Mouse (Mus musculus): ENCODE data around the gene Hddc3. TPM values are rescaled to one million over a fixed set of nuclear protein-coding genes. Genes with fewer than 3 reads are reported as not detected.

The Hddc3 gene
- 35.2 and 35.6 TPM in 2 replicates for polyA plus RNA-seq (2012; ENCODE audit: insufficient read depth, insufficient read length, missing spikeins)

DNA sequence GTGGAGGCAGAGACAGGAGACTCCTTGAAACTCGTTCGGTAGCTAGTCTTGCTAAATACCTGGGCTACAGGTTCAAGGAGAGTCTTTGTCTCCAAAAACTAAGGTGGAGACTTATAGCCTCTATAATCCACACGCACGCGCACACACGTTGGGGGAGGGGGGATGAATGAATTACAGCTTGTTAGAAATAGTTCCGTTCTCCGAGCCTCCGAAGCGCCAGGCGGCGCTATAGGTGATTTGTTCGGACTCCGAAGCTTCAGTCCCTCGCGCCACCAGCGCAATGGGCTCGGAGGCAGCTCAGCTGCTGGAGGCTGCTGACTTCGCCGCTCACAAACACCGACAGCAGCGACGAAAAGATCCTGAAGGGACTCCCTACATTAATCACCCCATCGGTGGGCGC lies at the start of gene Hddc3:
TSS of gene Hddc3 (plus strand) at position 247 of the 400 bp plus-strand sequence.
- H3K4me1 ChIP-seq (ENCODE audit: control insufficient read depth, insufficient read depth, insufficient read length, low read length) = peaks cover 11% of the 10 kb centered on the region
- peak within 1 kb of the TSS; percentile 66 for H3K4me3 ChIP-seq (ENCODE audit: insufficient read depth, low read depth, low read length)
- peak within 1 kb of the TSS; percentile 66 for H3K27ac ChIP-seq (replicated peaks; ENCODE audit: low read depth, low read length)

DNA sequence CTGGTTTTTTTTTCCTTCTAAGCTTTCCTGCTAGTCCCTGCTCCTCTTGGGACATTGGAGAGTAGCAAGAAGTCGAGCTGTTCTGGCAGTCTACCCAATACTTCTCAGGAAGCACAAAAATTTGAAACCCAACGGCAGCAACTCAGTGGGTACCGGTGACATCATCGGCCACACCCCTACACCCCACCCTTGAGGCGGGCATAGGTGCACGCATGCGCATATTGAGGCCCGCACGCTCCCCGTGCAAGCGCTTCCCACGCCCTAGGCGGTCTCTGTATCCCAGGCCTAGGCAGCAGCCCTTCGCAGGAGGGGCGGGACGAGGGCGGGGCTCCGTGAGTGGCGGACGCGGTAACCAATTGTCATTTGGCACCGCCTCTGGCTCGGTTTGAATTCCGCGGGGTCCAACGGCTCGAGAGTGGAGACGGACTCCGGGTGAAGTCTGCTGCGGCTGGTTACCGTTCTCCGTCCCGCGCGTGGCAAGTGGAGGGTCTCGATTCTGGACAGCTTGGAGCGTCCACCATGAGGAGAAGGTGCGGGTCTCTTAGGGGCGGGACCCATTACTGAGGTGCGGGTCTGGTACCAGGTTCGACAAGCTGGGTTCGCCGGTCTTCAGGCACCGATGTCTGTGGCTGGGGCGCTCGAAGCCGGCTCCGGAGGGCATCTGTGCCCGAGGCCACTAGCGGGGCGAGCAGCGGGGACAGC lies 48.7 kb upstream of the Hddc3 start, which contains the start of gene Prc1:
TSS of gene Prc1 (plus strand) at position 389 of the 702 bp plus-strand sequence.
- no peak within 1 kb of the TSS for H3K27ac ChIP-seq (replicated peaks; ENCODE audit: low read depth, low read length)
- no peaks in the 10 kb centered on the region for H3K4me1 ChIP-seq (ENCODE audit: control insufficient read depth, insufficient read depth, insufficient read length, low read length)
- peak within 1 kb of the TSS; percentile 58 for H3K4me3 ChIP-seq (ENCODE audit: insufficient read depth, low read depth, low read length)

DNA sequence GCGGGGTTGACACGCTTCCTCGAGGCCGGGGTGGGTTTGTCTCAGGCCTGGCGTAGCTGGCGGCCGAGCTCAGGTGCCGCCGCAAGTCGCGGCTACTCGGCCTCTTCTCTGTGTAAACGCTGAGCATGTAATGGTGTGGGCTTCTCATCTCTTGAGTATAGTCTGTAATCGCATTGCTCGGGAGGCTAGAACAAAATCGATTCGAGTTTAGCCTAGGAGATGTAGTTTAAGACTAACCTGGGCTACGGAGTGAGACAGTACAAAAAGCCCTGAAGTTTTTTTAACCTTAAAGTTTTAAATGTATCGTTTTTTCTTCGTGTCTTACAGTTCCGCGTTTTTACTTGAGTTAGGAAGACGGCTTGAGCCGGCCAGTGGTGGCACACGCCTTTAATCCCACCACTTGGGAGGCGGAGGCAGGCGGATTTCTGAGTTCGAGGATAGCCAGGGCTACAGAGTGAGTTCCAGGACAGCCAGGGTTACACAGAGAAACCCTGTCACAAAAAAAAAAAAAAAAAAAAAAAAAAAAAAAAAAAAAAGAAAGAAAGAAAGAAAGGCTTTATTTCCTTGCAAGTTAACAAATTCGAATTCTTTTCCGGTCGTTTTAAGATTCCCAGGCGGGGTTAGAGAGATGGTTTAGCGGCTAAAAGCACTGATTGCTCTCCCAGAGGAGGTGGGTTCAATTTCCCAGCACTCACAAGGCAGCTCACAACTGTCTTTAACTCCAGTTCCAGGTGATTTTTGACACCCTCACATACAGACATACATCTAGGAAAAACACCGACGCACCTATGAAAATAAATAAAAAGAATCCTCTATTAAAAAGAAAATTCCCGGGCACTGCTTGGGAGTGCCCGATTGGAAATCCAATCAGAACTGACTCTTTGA lies 47.9 kb upstream of the Hddc3 start:
- Histone ChIP-seq H3K4me3 (ENCODE audit: insufficient read depth, low read depth, low read length) (peak overlapping the region; percentile 58), H3K4me1 (ENCODE audit: control insufficient read depth, insufficient read depth, insufficient read length, low read length) (no peaks in the 10 kb centered on the region), H3K27ac (replicated peaks; ENCODE audit: low read depth, low read length) (no peak overlapping the region)

DNA sequence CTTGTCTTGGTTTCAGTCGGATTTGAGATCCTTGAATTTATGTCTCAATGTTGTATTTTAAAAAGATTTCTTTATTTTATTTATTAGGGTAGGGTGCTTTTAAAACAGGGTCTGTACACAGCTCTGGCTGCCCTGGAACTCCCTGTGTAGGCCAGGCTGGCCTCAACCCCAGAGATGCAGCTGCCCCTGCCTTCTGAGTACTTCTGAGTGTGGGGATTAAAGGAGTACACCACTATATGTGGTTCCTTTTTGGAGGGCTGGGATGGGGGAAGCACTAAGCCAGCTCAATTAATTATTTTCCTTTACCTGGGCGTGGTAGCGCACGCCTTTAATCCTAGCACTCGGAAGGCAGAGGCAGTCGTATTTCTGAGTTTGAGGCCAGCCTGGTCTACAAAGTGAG lies 46.4 kb upstream of the Hddc3 start:
- Histone ChIP-seq H3K4me1 (ENCODE audit: control insufficient read depth, insufficient read depth, insufficient read length, low read length) (no peaks in the 10 kb centered on the region), H3K4me3 (ENCODE audit: insufficient read depth, low read depth, low read length) (no peak overlapping the region), H3K27ac (replicated peaks; ENCODE audit: low read depth, low read length) (no peak overlapping the region)

DNA sequence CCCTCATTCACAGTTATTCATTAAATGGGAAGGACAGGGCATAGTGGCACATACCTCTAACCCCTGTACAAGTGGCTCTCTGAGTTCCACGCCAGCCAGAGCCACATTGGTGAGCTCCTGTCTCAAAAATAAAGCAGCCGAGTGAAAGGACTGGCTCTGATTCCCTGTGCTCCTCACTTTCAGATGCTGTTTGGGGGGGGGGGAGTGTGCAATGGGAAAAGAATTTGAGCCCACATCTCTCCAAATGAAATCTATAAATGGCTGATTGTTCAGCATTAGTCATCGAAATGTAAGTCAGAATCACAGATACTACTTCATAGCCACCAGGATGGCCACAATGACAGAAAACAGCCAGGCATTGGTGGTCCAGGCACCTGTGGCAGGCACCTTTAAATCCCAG lies 45.9 kb upstream of the Hddc3 start:
- Histone ChIP-seq H3K4me3 (ENCODE audit: insufficient read depth, low read depth, low read length) (no peak overlapping the region), H3K4me1 (ENCODE audit: control insufficient read depth, insufficient read depth, insufficient read length, low read length) (no peaks in the 10 kb centered on the region), H3K27ac (replicated peaks; ENCODE audit: low read depth, low read length) (no peak overlapping the region)

DNA sequence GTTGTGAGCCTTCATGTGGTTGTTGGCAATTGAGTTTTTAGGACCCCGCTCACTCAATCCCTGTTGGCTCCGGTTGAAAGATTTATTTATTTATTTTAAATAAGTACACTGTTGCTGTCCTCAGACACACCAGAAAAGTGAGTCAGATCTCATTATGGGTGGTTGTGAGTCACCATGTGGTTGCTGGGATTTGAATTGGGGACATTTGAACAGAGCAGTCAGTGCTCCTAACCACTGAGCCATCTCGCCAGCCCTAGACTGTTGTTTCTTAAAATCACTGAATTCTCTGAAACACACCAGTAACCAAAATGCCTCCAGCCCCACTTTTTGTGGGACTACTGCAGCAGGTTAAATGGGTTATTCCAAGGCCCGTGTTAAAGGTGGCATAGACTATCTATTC lies 44.1 kb upstream of the Hddc3 start:
- Histone ChIP-seq H3K4me1 (ENCODE audit: control insufficient read depth, insufficient read depth, insufficient read length, low read length) (no peaks in the 10 kb centered on the region), H3K4me3 (ENCODE audit: insufficient read depth, low read depth, low read length) (no peak overlapping the region), H3K27ac (replicated peaks; ENCODE audit: low read depth, low read length) (no peak overlapping the region)

DNA sequence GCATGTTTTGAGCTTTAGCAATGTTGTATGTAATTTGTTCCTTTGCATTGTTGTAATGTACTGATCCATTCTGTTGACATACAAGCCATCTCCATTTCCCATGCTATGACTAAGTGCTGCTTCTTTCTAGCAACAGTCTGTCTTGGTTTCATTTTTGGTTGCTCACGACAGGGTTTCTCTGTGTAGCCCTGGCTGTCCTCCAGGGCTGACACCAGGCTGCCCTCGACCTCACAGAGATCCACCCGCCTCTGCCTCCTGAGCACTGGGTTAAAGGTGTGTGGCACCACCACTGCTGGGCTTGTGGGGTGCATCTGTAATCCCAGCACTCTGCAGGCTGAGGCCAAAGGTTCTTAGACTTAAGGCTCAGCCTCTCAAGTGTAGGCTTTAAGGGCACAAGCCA lies 43.3 kb upstream of the Hddc3 start:
- Histone ChIP-seq H3K27ac (replicated peaks; ENCODE audit: low read depth, low read length) (no peak overlapping the region), H3K4me1 (ENCODE audit: control insufficient read depth, insufficient read depth, insufficient read length, low read length) (no peaks in the 10 kb centered on the region), H3K4me3 (ENCODE audit: insufficient read depth, low read depth, low read length) (no peak overlapping the region)

DNA sequence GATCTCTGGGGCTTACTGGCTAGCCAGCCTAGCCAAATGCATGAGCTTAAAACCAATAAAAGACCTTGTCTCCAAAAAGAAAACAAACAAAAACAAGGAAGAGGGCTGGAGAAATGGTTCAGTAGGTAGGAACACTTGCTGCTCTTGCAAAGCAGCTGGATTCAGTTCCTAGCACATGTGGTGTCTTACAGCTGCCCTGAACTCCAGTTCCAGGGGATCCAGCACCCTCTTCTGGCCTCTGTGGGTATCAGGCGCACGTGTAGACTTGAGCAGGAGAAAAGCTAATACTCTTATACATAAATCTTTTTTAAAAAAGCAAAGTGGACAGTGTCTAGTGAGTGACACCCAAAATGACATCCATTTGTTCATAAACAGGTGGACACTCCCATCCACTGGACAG lies 41.4 kb upstream of the Hddc3 start:
- Histone ChIP-seq H3K4me3 (ENCODE audit: insufficient read depth, low read depth, low read length) (no peak overlapping the region), H3K4me1 (ENCODE audit: control insufficient read depth, insufficient read depth, insufficient read length, low read length) (no peaks in the 10 kb centered on the region)

DNA sequence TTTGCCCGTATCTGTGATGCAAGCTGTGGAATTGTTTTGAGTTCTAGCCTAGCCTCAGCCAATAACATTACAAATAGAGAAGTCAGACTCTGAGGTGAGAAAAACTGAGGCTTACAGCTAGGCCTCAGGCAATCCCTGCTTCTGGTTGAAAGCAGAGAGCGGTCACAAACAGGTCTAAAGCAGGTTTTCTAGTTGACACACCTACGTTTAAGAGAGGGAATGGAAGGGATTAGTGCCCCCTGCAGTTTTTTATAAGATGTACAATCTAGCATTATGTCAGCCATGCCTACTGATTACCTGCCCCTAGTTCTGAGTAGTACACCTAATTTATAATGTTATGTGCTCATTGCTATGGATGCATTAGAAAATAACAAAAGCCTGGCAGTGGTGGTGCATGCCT lies 35.1 kb upstream of the Hddc3 start:
- Histone ChIP-seq H3K27ac (replicated peaks; ENCODE audit: low read depth, low read length) (no peak overlapping the region), H3K4me3 (ENCODE audit: insufficient read depth, low read depth, low read length) (no peak overlapping the region), H3K4me1 (ENCODE audit: control insufficient read depth, insufficient read depth, insufficient read length, low read length) (no peaks in the 10 kb centered on the region)

More for the DNA sequence above, 41.4 kb upstream of the Hddc3 start:
- H3K27ac ChIP-seq (replicated peaks; ENCODE audit: low read depth, low read length) = no peak overlapping the region

DNA sequence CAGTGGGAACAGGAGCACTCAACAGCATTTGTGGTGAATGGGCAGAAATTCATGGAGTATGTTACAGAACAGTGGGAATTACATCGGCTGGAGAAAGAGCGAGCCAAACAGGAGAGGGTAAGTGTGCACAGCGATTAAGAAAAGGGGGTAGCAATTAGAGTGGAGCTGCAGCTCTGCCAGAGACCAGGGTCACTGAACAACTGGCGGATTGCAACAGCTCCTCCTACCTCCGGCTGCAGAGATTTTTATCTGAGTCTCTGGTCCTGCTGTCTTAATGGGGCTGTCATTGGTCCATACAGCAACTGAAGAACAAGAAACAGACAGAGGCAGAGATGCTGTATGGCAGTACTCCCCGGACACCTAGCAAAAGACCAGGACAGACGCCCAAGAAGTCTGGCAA lies 32.1 kb upstream of the Hddc3 start:
- no peak overlapping the region for H3K27ac ChIP-seq (replicated peaks; ENCODE audit: low read depth, low read length)
- H3K4me3 ChIP-seq (ENCODE audit: insufficient read depth, low read depth, low read length) = no peak overlapping the region
- no peaks in the 10 kb centered on the region for H3K4me1 ChIP-seq (ENCODE audit: control insufficient read depth, insufficient read depth, insufficient read length, low read length)

DNA sequence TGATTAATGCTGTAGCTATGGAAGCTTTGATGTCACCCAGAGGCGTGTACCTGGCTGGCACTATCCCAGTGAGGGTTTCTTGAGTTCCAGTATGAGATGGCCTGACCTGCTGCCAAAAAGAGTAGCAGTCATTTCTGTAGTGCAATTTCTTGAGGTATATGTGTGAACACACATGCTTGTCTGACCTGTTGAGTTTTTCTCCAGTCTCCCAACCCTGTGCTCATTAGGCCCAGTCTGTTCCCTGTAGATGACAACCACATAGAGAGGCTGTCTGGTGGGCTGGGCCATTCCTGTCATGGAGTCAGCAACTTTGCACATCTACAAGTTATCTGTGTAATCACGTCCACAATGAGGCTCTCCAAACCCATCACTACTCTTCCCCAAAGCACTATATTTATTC lies 27.2 kb upstream of the Hddc3 start:
- Histone ChIP-seq H3K4me1 (ENCODE audit: control insufficient read depth, insufficient read depth, insufficient read length, low read length) (no peaks in the 10 kb centered on the region), H3K27ac (replicated peaks; ENCODE audit: low read depth, low read length) (no peak overlapping the region), H3K4me3 (ENCODE audit: insufficient read depth, low read depth, low read length) (no peak overlapping the region)

DNA sequence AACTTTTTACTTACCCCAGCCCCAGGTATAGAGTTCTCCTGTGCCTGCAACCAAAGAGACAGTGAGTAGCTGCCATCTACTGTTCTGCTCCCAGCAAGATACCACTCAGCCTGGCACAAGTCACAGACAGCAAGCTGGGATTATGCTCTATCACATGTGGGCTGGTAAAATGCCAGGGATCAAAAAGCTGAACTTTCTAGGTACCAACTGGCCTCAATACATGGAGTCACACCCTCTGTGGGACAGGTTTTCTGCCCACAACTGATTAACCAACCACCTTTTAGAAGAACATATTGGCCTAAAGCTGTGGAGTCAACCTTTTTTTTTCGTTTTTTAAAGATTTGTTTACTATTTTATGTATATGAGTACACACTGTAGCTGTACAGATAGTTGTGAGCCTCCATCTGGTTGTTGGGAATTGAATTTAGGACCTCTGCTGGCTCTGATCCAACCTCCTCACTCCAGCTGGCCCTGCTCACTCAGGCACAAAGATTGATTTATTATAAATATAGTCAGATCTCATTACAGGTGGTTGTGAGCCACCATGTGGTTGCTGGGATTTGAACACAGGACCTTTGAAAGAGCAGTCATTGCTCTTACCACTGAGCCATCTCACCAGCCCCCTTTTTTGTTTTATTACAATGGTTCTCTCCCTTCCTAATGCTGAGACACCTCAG lies 25.3 kb upstream of the Hddc3 start:
- Histone ChIP-seq H3K4me3 (ENCODE audit: insufficient read depth, low read depth, low read length) (no peak overlapping the region), H3K27ac (replicated peaks; ENCODE audit: low read depth, low read length) (no peak overlapping the region), H3K4me1 (ENCODE audit: control insufficient read depth, insufficient read depth, insufficient read length, low read length) (no peaks in the 10 kb centered on the region)

DNA sequence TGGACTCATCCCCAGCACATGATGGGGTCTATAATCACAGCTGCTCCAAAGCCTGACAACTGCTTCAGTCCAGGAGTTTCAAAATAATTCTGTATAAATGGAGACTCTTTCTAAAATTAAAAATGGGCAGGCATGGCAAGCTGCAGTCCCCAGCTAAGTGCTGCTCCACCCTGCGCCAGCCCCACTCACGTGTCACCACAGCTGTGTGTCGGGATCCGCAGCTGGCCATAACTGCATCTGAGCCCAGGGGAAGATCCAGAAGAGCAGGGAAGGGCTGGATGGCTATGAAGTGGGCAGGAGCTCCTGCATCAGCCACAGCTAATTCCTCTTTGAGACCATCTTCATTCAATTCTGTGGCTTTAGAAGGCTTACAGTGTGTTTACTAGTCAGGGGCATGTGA lies 24.2 kb upstream of the Hddc3 start:
- H3K4me1 ChIP-seq (ENCODE audit: control insufficient read depth, insufficient read depth, insufficient read length, low read length) = peaks cover 2% of the 10 kb centered on the region; the same call in 1 of the 2 replicates
- no peak overlapping the region for H3K27ac ChIP-seq (replicated peaks; ENCODE audit: low read depth, low read length)
- H3K4me3 ChIP-seq (ENCODE audit: insufficient read depth, low read depth, low read length) = no peak overlapping the region

DNA sequence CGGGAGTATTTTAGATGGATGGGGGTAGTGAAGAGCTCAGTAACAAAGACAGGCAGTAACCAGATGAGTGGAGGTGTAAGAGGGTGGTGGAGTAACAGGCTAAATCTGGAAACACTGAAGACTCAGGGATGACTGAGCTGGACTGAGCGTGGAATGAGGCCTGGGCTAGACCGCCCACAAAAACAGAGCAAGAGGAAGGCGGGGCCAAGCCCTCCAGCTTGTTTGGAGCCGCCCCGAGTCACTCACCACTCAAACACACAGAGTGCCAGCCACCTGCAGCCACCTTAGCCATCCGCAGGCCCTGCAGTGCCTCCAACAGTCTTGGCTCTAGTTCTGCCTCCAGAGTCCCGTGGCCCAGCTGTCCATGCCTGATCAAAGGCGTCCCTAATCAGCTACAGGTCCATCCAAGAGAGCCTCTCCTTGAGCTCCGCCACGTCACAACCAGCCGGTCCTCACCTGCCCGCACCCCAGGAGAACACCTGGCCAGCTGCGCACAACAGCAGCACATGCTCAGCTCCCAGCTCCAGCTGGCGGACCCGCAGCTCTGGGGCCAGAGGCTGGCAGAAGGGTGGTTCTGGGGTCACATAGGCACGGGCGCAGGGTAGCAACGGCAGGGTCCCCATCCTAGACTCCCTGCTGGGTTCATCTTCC lies 22.9 kb upstream of the Hddc3 start:
- H3K27ac ChIP-seq (replicated peaks; ENCODE audit: low read depth, low read length) = no peak overlapping the region
- H3K4me1 ChIP-seq (ENCODE audit: control insufficient read depth, insufficient read depth, insufficient read length, low read length) = peaks cover 2% of the 10 kb centered on the region; the same call in 1 of the 2 replicates
- no peak overlapping the region for H3K4me3 ChIP-seq (ENCODE audit: insufficient read depth, low read depth, low read length)

DNA sequence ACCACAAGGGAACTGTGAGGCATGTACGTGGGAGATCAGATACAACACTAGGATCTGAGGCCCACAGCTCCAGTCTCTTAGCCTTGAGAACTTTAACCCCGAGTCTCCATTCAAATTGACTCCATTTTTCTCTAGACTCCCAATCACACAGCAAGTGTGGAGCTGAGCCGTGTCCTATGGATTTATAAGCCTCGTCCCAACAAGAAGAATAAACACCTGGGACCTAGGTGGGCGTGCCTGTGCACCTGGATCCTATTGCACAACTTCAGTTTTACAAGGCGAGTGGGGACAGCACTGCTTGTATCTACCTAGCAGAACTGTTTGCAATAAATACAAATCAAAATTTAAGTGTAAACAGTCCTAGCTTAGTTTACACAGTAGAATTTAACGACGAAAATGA lies 19.6 kb upstream of the Hddc3 start:
- peaks cover 2% of the 10 kb centered on the region; the same call in 1 of the 2 replicates for H3K4me1 ChIP-seq (ENCODE audit: control insufficient read depth, insufficient read depth, insufficient read length, low read length)
- no peak overlapping the region for H3K27ac ChIP-seq (replicated peaks; ENCODE audit: low read depth, low read length)
- peak overlapping the region; percentile 81 for H3K4me3 ChIP-seq (ENCODE audit: insufficient read depth, low read depth, low read length)

All from brown adipose tissue, adult 24 weeks (tissue).